12 mouse cellular contexts compared by ENCODE assay signal in genomic region chr11:6586660-6587059, GRCm38 (mm10). TPM values are rescaled to one million over a fixed set of nuclear protein-coding genes. Genes with fewer than 3 reads are reported as not detected.
DNase-seq lines count a peak whose midpoint lies in the region; ATAC-seq and TF ChIP-seq lines count a peak whose summit lies in the region.
"Had no signal": no experiment of that assay in that cellular context is flagged by ENCODE, and none has a peak within 500 bp of the region (broad histone marks: within the 10 kb centered on the region; RNA-seq: fewer than 3 reads in every experiment).

No protein-coding gene starts in this region.

- no peak overlapping the region for H3K9ac ChIP-seq in intestine, postnatal 0 days (ENCODE audit: low read depth, low read length)
- H3K9ac ChIP-seq: heart, embryonic 12.5 days; lung, embryonic 14.5 days had no signal

- no peak overlapping the region for H3K4me3 ChIP-seq in intestine, postnatal 0 days (ENCODE audit: low read depth, low read length)
- H3K4me3 ChIP-seq: erythroblast, embryonic 14.5 days; heart, embryonic 12.5 days had no signal

- intact Hi-C loops in heart, postnatal 25 days (cut with DNase I) = no loop called here

- no peaks in the 10 kb centered on the region for H3K9me3 ChIP-seq in intestine, postnatal 0 days (ENCODE audit: control insufficient read depth)
- H3K9me3 ChIP-seq: G1E; heart, embryonic 12.5 days had no signal

- peak; percentile 44 for DNase-seq in heart, adult 8-10 months (ENCODE audit: low spot score)
- DNase-seq in heart, postnatal 25 days (ENCODE audit: low spot score) = no peak
- DNase-seq in thymus, postnatal 0 days (ENCODE audit: low spot score) = peak; percentile 51
- no peak for DNase-seq in thymus, postnatal 36 days
- DNase-seq in adrenal gland, postnatal 4 days (ENCODE audit: low spot score in 2 of 2) = no peak
- DNase-seq in thymus, postnatal 4 days = no peak
- DNase-seq in ovary, postnatal 14 days (ENCODE audit: low spot score) = no peak
- DNase-seq: lung, embryonic 14.5 days had no signal

- 78% methylated on average over 3 of the region's 3 CpGs for WGBS in intestine, postnatal 0 days

- no peak for ATAC-seq in intestine, postnatal 0 days

- H3K36me3 ChIP-seq in intestine, postnatal 0 days (ENCODE audit: control insufficient read depth, insufficient read depth) = peaks cover 50% of the 10 kb centered on the region

- no peak overlapping the region for H3K27ac ChIP-seq in intestine, postnatal 0 days (ENCODE audit: low read depth, low read length)

- no peaks in the 10 kb centered on the region for H3K4me1 ChIP-seq in intestine, postnatal 0 days (replicated peaks; ENCODE audit: control insufficient read depth, insufficient read depth, low read length)

- no peaks in the 10 kb centered on the region for H3K27me3 ChIP-seq in intestine, postnatal 0 days (replicated peaks; ENCODE audit: control insufficient read depth, insufficient read depth, low read length)
- H3K27me3 ChIP-seq: heart, embryonic 12.5 days had no signal

- peak; percentile 45 for TF ChIP-seq CTCF in intestine, postnatal 0 days (IDR thresholded peaks at IDR 0.05; ENCODE audit: low read depth)

- no peak overlapping the region for H3K4me2 ChIP-seq in intestine, postnatal 0 days (replicated peaks; ENCODE audit: low read depth)
- H3K4me2 ChIP-seq: heart, embryonic 12.5 days; lung, embryonic 14.5 days had no signal

RNA-seq across cellular contexts. Expression of gene Nacad, which starts 19.2 kb away (rescaled TPM):
- total RNA-seq in heart, adult 8-10 months (2022) = under 1 TPM; 0.22 to 0.65 (median 0.50) TPM
- 1 to 10 TPM in 1 of 2 experiments, under 1 TPM in 1; 0.49 to 1.1 TPM for total RNA-seq in heart, postnatal 25 days (2021)
- polyA plus RNA-seq in thymus, postnatal 0 days (2015; fragmentation: Nextera tagmentation; extraction: Ambion mirVana) = 0.26 and 0.33 TPM in 2 replicates
- polyA plus RNA-seq in intestine, postnatal 0 days (2015; fragmentation: Nextera tagmentation; extraction: Ambion mirVana) = 4.0 and 4.8 TPM in 2 replicates
- 10 to 100 TPM in 1 of 2 experiments, 1 to 10 TPM in 1; 4.7 to 12.6 TPM for total RNA-seq in adrenal gland, postnatal 4 days (2021)
- polyA plus RNA-seq: G1E had no signal

RNA-seq across cellular contexts. Expression of gene Tbrg4, which starts 39.2 kb away (rescaled TPM):
- total RNA-seq in heart, adult 8-10 months (2022) = 100 to 1,000 TPM in 3 of 4 experiments, 10 to 100 TPM in 1; 96.9 to 117 (median 106) TPM
- total RNA-seq in heart, postnatal 25 days (2021) = 100 to 1,000 TPM in 1 of 2 experiments, 10 to 100 TPM in 1; 98.2 to 109 TPM
- 41.6 and 43.4 TPM in 2 replicates for polyA plus RNA-seq in thymus, postnatal 0 days (2015; fragmentation: Nextera tagmentation; extraction: Ambion mirVana)
- 30.8 and 32.6 TPM in 2 replicates for polyA plus RNA-seq in intestine, postnatal 0 days (2015; fragmentation: Nextera tagmentation; extraction: Ambion mirVana)
- total RNA-seq in adrenal gland, postnatal 4 days (2021) = 10 to 100 TPM; 70.9 to 81.6 TPM

RNA-seq across cellular contexts. Expression of gene Ccm2, which starts 40.0 kb away (rescaled TPM):
- total RNA-seq in heart, adult 8-10 months (2022) = 10 to 100 TPM; 26.3 to 33.8 (median 29.8) TPM
- 10 to 100 TPM; 23.9 to 24.3 TPM for total RNA-seq in heart, postnatal 25 days (2021)
- 189 and 190 TPM in 2 replicates for polyA plus RNA-seq in thymus, postnatal 0 days (2015; fragmentation: Nextera tagmentation; extraction: Ambion mirVana)
- 37.2 and 39.6 TPM in 2 replicates for polyA plus RNA-seq in intestine, postnatal 0 days (2015; fragmentation: Nextera tagmentation; extraction: Ambion mirVana)
- 10 to 100 TPM; 40.1 to 40.9 TPM for total RNA-seq in adrenal gland, postnatal 4 days (2021)

RNA-seq across cellular contexts. Expression of gene Wap, which starts 51.8 kb away (rescaled TPM):
- total RNA-seq in heart, adult 8-10 months (2022) = not detected
- not detected for total RNA-seq in heart, postnatal 25 days (2021)
- polyA plus RNA-seq in thymus, postnatal 0 days (2015; fragmentation: Nextera tagmentation; extraction: Ambion mirVana) = 0.29 and 0.53 TPM in 2 replicates
- polyA plus RNA-seq in intestine, postnatal 0 days (2015; fragmentation: Nextera tagmentation; extraction: Ambion mirVana) = 1.3 and 4.3 TPM in 2 replicates
- not detected for total RNA-seq in adrenal gland, postnatal 4 days (2021)
- total RNA-seq: G1E had no signal
- polyA plus RNA-seq: erythroblast, embryonic 14.5 days; G1E; heart, embryonic 12.5 days; lung, embryonic 14.5 days had no signal

Comparison
In these comparisons a context has a peak if more than half of its experiments do, and no peak if none do; other contexts are left out.
1. DNase-seq: peak in heart, adult 8-10 months (single experiment) and thymus, postnatal 0 days (single experiment); none in heart, postnatal 25 days (single experiment), thymus, postnatal 36 days (0 of 2), adrenal gland, postnatal 4 days (0 of 2), thymus, postnatal 4 days (single experiment) and ovary, postnatal 14 days (single experiment).